Comparison of ENCODE assay signal across 8 mouse cellular contexts in genomic region chr6:124996551-124997501, GRCm38 (mm10). TPM values are rescaled to one million over a fixed set of nuclear protein-coding genes. Genes with fewer than 3 reads are reported as not detected.
DNase-seq lines count a peak whose midpoint lies in the region; ATAC-seq lines count a peak whose summit lies in the region.

TSS of gene Pianp (plus strand) at chr6:124996694.

- peak; percentile 72 for DNase-seq in Muller cell, postnatal 12 days (ENCODE audit: inconsistent ontology term)
- peak; percentile 94 to 95 for DNase-seq in cerebellum, postnatal 10 days
- DNase-seq in frontal cortex, postnatal 25 days (ENCODE audit: low spot score in 2 of 2): peak; percentile 62 to 72
- DNase-seq in layer of hippocampus, postnatal 36 days: peak; percentile 77 to 79
- peak; percentile 84 for DNase-seq in lung, postnatal 14 days
- peak; percentile 78 for DNase-seq in ovary, postnatal 14 days (ENCODE audit: low spot score)
- DNase-seq in thymus, postnatal 25 days: peak; percentile 86

- no peaks in the 10 kb centered on the region for H3K9me3 ChIP-seq in hindbrain, embryonic 13.5 days

- peak within 1 kb of the TSS; percentile 93 for H3K9ac ChIP-seq in hindbrain, embryonic 13.5 days

- H3K27ac ChIP-seq in hindbrain, embryonic 13.5 days: peak within 1 kb of the TSS; percentile 84

- peak; percentile 85 for ATAC-seq in hindbrain, embryonic 13.5 days (ENCODE audit: low FRiP score)

- peaks cover 24% of the 10 kb centered on the region for H3K36me3 ChIP-seq in hindbrain, embryonic 13.5 days

- H3K4me3 ChIP-seq in hindbrain, embryonic 13.5 days: peak within 1 kb of the TSS; percentile 74

- under 1% methylated on average over 49 of the region's 78 CpGs for WGBS in hindbrain, embryonic 13.5 days

- H3K4me1 ChIP-seq in hindbrain, embryonic 13.5 days (replicated peaks): peaks cover 42% of the 10 kb centered on the region

- peak within 1 kb of the TSS; percentile 84 for H3K4me2 ChIP-seq in hindbrain, embryonic 13.5 days

- H3K27me3 ChIP-seq in hindbrain, embryonic 13.5 days: peaks cover 87% of the 10 kb centered on the region

RNA-seq across cellular contexts. Expression of gene Pianp, which starts in this region (rescaled TPM):
- 29.3 and 31.6 TPM in 2 replicates for polyA plus RNA-seq in hindbrain, embryonic 13.5 days (2015; fragmentation: Nextera tagmentation; extraction: Ambion mirVana)
- 100 to 1,000 TPM; 163 to 173 TPM for total RNA-seq in layer of hippocampus, postnatal 36 days (2021)

Comparison
In these comparisons a context has a peak if more than half of its experiments do, and no peak if none do; other contexts are left out.
1. Peak in every context shown above with its lines: DNase-seq, ATAC-seq, H3K4me3 ChIP-seq and H3K27ac ChIP-seq.